Mouse (Mus musculus): ENCODE measurements around the gene H2-Q6. TPM values are rescaled to one million over a fixed set of nuclear protein-coding genes. Genes with fewer than 3 reads are reported as not detected.
"Not testable (repeated sequence)": the region's sequence is repeated elsewhere in the genome, so short reads cannot be mapped to it uniquely, and the experiment has no call there.

The H2-Q6 gene
- polyA plus RNA-seq, 1 experiment from 2014 or later, result 7.0 TPM

GRCm38 (mm10) chr17:35415273-35416129, 9.1 kb upstream of the H2-Q6 start:
- H3K4me1 ChIP-seq (replicated peaks; ENCODE audit: insufficient read depth, low read length); H3K36me3 ChIP-seq (ENCODE audit: insufficient read depth, low read length); ATAC-seq (replicated peaks; ENCODE audit: low FRiP score, low read depth); H3K27me3 ChIP-seq (ENCODE audit: insufficient read depth, low read length); H3K9ac ChIP-seq (ENCODE audit: low read depth, low read length); H3K4me2 ChIP-seq (ENCODE audit: low read length); H3K27ac ChIP-seq; H3K9me3 ChIP-seq (replicated peaks; ENCODE audit: low read length); DNase-seq (ENCODE audit: low spot score); H3K4me3 ChIP-seq (replicated peaks; ENCODE audit: low read depth, low read length): not testable (repeated sequence)
- WGBS, result 89% methylated on average over 3 of the region's 10 CpGs

GRCm38 (mm10) chr17:35418772-35419171, 5.9 kb upstream of the H2-Q6 start:
- H3K36me3 ChIP-seq (ENCODE audit: insufficient read depth, low read length), result no peaks in the 10 kb centered on the region
- H3K9ac ChIP-seq (ENCODE audit: low read depth, low read length), result no peak overlapping the region
- no peaks in the 10 kb centered on the region for H3K27me3 ChIP-seq (ENCODE audit: insufficient read depth, low read length)
- H3K4me2 ChIP-seq (ENCODE audit: low read length), result no peak overlapping the region
- DNase-seq (ENCODE audit: low spot score), result no peak
- no peak overlapping the region for H3K27ac ChIP-seq
- H3K4me1 ChIP-seq (replicated peaks; ENCODE audit: insufficient read depth, low read length), result no peaks in the 10 kb centered on the region
- no peak for TF ChIP-seq CTCF (IDR thresholded peaks at IDR 0.05; ENCODE audit: low read depth)
- no peak overlapping the region for H3K4me3 ChIP-seq (replicated peaks; ENCODE audit: low read depth, low read length)
- 52% methylated on average over 7 of the region's 7 CpGs for WGBS
- no peaks in the 10 kb centered on the region for H3K9me3 ChIP-seq (replicated peaks; ENCODE audit: low read length)
- ATAC-seq (replicated peaks; ENCODE audit: low FRiP score, low read depth), result no peak

GRCm38 (mm10) chr17:35419564-35419963, 5.1 kb upstream of the H2-Q6 start:
- 64% methylated on average over 4 of the region's 4 CpGs for WGBS
- not testable (repeated sequence) for H3K4me3 ChIP-seq (replicated peaks; ENCODE audit: low read depth, low read length); H3K4me2 ChIP-seq (ENCODE audit: low read length); H3K27ac ChIP-seq; H3K4me1 ChIP-seq (replicated peaks; ENCODE audit: insufficient read depth, low read length); H3K36me3 ChIP-seq (ENCODE audit: insufficient read depth, low read length); H3K9ac ChIP-seq (ENCODE audit: low read depth, low read length); H3K9me3 ChIP-seq (replicated peaks; ENCODE audit: low read length); H3K27me3 ChIP-seq (ENCODE audit: insufficient read depth, low read length); ATAC-seq (replicated peaks; ENCODE audit: low FRiP score, low read depth); DNase-seq (ENCODE audit: low spot score)

GRCm38 (mm10) chr17:35420206-35420810, 4.3 kb upstream of the H2-Q6 start:
- H3K4me3 ChIP-seq (replicated peaks; ENCODE audit: low read depth, low read length); ATAC-seq (replicated peaks; ENCODE audit: low FRiP score, low read depth); H3K4me2 ChIP-seq (ENCODE audit: low read length); H3K9me3 ChIP-seq (replicated peaks; ENCODE audit: low read length); H3K27ac ChIP-seq; H3K4me1 ChIP-seq (replicated peaks; ENCODE audit: insufficient read depth, low read length); H3K36me3 ChIP-seq (ENCODE audit: insufficient read depth, low read length); H3K9ac ChIP-seq (ENCODE audit: low read depth, low read length); H3K27me3 ChIP-seq (ENCODE audit: insufficient read depth, low read length): not testable (repeated sequence)
- 19% methylated on average over 11 of the region's 11 CpGs for WGBS
- peak; percentile 80 for TF ChIP-seq CTCF (IDR thresholded peaks at IDR 0.05; ENCODE audit: low read depth)
- DNase-seq (ENCODE audit: low spot score), result peak; percentile 18

- not testable (repeated sequence) for H3K4me1 ChIP-seq (replicated peaks; ENCODE audit: insufficient read depth, low read length); H3K4me2 ChIP-seq (ENCODE audit: low read length); H3K4me3 ChIP-seq (replicated peaks; ENCODE audit: low read depth, low read length); ATAC-seq (replicated peaks; ENCODE audit: low FRiP score, low read depth); H3K27ac ChIP-seq; H3K9me3 ChIP-seq (replicated peaks; ENCODE audit: low read length); H3K36me3 ChIP-seq (ENCODE audit: insufficient read depth, low read length); H3K9ac ChIP-seq (ENCODE audit: low read depth, low read length); H3K27me3 ChIP-seq (ENCODE audit: insufficient read depth, low read length); DNase-seq (ENCODE audit: low spot score)
- 96% methylated on average over 4 of the region's 4 CpGs for WGBS
Measured at GRCm38 (mm10) chr17:35421331-35421730, 3.3 kb upstream of the H2-Q6 start.

- H3K27me3 ChIP-seq (ENCODE audit: insufficient read depth, low read length); ATAC-seq (replicated peaks; ENCODE audit: low FRiP score, low read depth); DNase-seq (ENCODE audit: low spot score); H3K36me3 ChIP-seq (ENCODE audit: insufficient read depth, low read length); H3K27ac ChIP-seq; H3K9me3 ChIP-seq (replicated peaks; ENCODE audit: low read length); H3K9ac ChIP-seq (ENCODE audit: low read depth, low read length); H3K4me1 ChIP-seq (replicated peaks; ENCODE audit: insufficient read depth, low read length); H3K4me3 ChIP-seq (replicated peaks; ENCODE audit: low read depth, low read length); H3K4me2 ChIP-seq (ENCODE audit: low read length): not testable (repeated sequence)
- WGBS, result 91% methylated on average over 5 of the region's 5 CpGs
Measured at GRCm38 (mm10) chr17:35422360-35422759, 2.3 kb upstream of the H2-Q6 start.

GRCm38 (mm10) chr17:35423131-35423810, 1.4 kb upstream of the H2-Q6 start:
- H3K36me3 ChIP-seq (ENCODE audit: insufficient read depth, low read length); H3K4me2 ChIP-seq (ENCODE audit: low read length); ATAC-seq (replicated peaks; ENCODE audit: low FRiP score, low read depth); H3K4me1 ChIP-seq (replicated peaks; ENCODE audit: insufficient read depth, low read length); DNase-seq (ENCODE audit: low spot score); H3K27me3 ChIP-seq (ENCODE audit: insufficient read depth, low read length); H3K9ac ChIP-seq (ENCODE audit: low read depth, low read length); H3K9me3 ChIP-seq (replicated peaks; ENCODE audit: low read length); H3K4me3 ChIP-seq (replicated peaks; ENCODE audit: low read depth, low read length); H3K27ac ChIP-seq: not testable (repeated sequence)
- WGBS, result 61% methylated on average over 3 of the region's 3 CpGs

- H3K4me3 ChIP-seq (replicated peaks; ENCODE audit: low read depth, low read length); H3K4me2 ChIP-seq (ENCODE audit: low read length); DNase-seq (ENCODE audit: low spot score); H3K27ac ChIP-seq; H3K9ac ChIP-seq (ENCODE audit: low read depth, low read length); H3K27me3 ChIP-seq (ENCODE audit: insufficient read depth, low read length); H3K4me1 ChIP-seq (replicated peaks; ENCODE audit: insufficient read depth, low read length); H3K9me3 ChIP-seq (replicated peaks; ENCODE audit: low read length); ATAC-seq (replicated peaks; ENCODE audit: low FRiP score, low read depth); H3K36me3 ChIP-seq (ENCODE audit: insufficient read depth, low read length): not testable (repeated sequence)
- WGBS, result 89% methylated on average over 3 of the region's 3 CpGs
Measured at GRCm38 (mm10) chr17:35424106-35424505, 544 bp upstream of the H2-Q6 start.

GRCm38 (mm10) chr17:35425474-35425873, 824 bp downstream of the H2-Q6 start:
- H3K9me3 ChIP-seq (replicated peaks; ENCODE audit: low read length); H3K4me1 ChIP-seq (replicated peaks; ENCODE audit: insufficient read depth, low read length); H3K27ac ChIP-seq; H3K9ac ChIP-seq (ENCODE audit: low read depth, low read length); H3K36me3 ChIP-seq (ENCODE audit: insufficient read depth, low read length); H3K27me3 ChIP-seq (ENCODE audit: insufficient read depth, low read length): not testable (repeated sequence)
- H3K4me2 ChIP-seq (ENCODE audit: low read length), result peak overlapping the region; percentile 66
- ATAC-seq (replicated peaks; ENCODE audit: low FRiP score, low read depth) (peak; percentile 48), DNase-seq (ENCODE audit: low spot score) (peak; percentile 17)
- H3K4me3 ChIP-seq (replicated peaks; ENCODE audit: low read depth, low read length), result peak overlapping the region; percentile 33
- WGBS, result 21% methylated on average over 25 of the region's 28 CpGs

Data from kidney, postnatal 0 days (tissue).